Mouse (Mus musculus) E14TG2a.4 (cell line): ENCODE data around the gene Trim11.

Experiments used
- H3K27me3 ChIP-seq: 2 replicates; pipeline ENCODE4 v1.6.1; 2014; ENCODE audit warnings: low read length, control low read depth; ENCODE audit not compliant: insufficient read depth
- H3K36me3 ChIP-seq: 2 replicates; pipeline ENCODE4 v1.6.1; 2014; ENCODE audit warnings: low read length, control low read depth; ENCODE audit not compliant: insufficient read depth
- H3K4me1 ChIP-seq: replicated peaks from 2 replicates; pipeline ENCODE4 v1.6.1; 2014; ENCODE audit warnings: low read depth, low read length, control low read depth
- H3K4me3 ChIP-seq: replicated peaks from 2 replicates; pipeline ENCODE4 v1.5.1; 2014; ENCODE audit warnings: mild to moderate bottlenecking, low read length
- H3K9me3 ChIP-seq: 2 replicates; pipeline ENCODE4 v1.6.1; 2014; ENCODE audit warnings: low read length, control low read depth
- CTCF ChIP-seq: conservative IDR thresholded peaks from 2 replicates; pipeline ENCODE4 v1.5.1; 2014; ENCODE audit warnings: low read length
- NANOG ChIP-seq: IDR thresholded peaks from 2 replicates; pipeline ENCODE4 v1.6.1; 2014; ENCODE audit warnings: borderline replicate concordance, low read length, mixed read lengths
- POU5F1 ChIP-seq: IDR thresholded peaks from 2 replicates; pipeline ENCODE4 v1.6.1; 2014; ENCODE audit warnings: low read length, borderline replicate concordance

Gene Trim11

GRCm38 (mm10) chr11:58961364-58962177 is 16.3 kb upstream of the Trim11 start:
- peaks cover 7% of the 10 kb centered on the region for H3K9me3 ChIP-seq
- peaks cover 48% of the 10 kb centered on the region for H3K4me1 ChIP-seq
- peaks cover 72% of the 10 kb centered on the region for H3K27me3 ChIP-seq
- peaks cover 13% of the 10 kb centered on the region for H3K36me3 ChIP-seq
- TF ChIP-seq CTCF (no peak), NANOG (no peak), POU5F1 (no peak)
- H3K4me3 ChIP-seq = peak overlapping the region; percentile 70

DNA sequence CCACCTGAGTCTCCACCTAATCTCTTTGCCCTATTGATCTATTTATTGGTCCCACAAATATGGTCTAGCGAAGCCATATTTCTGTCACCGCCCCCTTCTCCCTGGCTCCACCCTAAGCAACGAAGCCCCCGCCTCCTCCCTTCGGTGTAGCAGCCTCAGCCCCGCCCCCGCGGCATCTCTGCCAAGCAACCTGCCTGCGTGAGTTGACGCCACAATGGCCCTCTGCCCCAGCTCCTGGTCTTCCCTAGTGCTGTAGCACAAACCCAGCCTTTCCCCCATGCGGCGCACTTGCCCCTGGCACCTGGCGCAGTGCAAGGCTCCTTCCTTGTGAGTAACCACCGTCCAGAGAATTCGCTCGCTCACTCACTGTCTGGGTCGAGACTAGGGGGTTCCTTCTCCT is 14.3 kb upstream of the Trim11 start:
- Histone ChIP-seq H3K36me3 (no peaks in the 10 kb centered on the region), H3K27me3 (peaks cover 56% of the 10 kb centered on the region), H3K9me3 (peaks cover 7% of the 10 kb centered on the region), H3K4me1 (peaks cover 52% of the 10 kb centered on the region), H3K4me3 (peak overlapping the region; percentile 23; the same call in 1 of the 2 replicates)
- TF ChIP-seq NANOG = no peak
- no peak for TF ChIP-seq POU5F1
- no peak for TF ChIP-seq CTCF

- Histone ChIP-seq H3K4me1 (peaks cover 58% of the 10 kb centered on the region), H3K36me3 (no peaks in the 10 kb centered on the region), H3K9me3 (peaks cover 7% of the 10 kb centered on the region), H3K27me3 (peaks cover 50% of the 10 kb centered on the region), H3K4me3 (no peak overlapping the region)
- TF ChIP-seq NANOG = no peak
- no peak for TF ChIP-seq CTCF
- TF ChIP-seq POU5F1 = no peak
Observed at GRCm38 (mm10) chr11:58964216-58964615, 13.7 kb upstream of the Trim11 start.

DNA sequence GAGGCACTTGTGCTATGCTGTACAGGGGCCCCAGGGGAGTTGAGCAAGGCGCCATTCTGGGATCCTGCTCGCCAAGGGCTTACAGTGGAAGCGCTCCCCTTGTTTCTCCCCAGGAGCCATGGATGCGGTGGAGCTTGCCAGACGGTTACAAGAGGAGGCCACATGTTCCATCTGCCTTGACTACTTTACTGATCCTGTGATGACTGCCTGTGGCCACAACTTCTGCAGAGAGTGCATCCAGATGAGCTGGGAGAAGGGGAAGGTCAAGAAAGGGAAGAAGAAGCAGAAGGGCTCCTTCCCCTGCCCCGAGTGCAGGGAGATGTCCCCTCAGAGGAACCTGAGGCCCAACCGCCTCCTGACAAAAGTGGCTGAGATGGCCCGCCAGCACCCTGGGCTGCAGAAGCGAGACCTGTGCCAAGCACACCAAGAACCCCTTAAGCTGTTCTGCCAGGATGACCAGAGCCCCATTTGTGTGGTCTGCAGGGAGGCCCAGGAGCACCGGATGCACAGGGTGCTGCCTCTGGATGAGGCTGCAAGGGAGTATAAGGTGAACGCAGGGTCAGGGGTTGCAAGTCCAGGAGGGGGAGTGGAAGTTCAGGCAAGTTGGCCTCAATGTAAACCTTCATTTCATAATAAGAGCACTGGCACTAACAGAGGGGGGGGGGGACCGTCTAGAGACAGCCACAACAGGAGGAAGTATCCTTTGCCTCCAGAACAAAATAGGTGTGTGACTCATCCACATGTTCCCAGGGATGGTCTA is 12.7 kb upstream of the Trim11 start:
- no peaks in the 10 kb centered on the region for H3K36me3 ChIP-seq
- no peak for TF ChIP-seq POU5F1
- TF ChIP-seq CTCF = no peak
- TF ChIP-seq NANOG = no peak
- H3K27me3 ChIP-seq = peaks cover 42% of the 10 kb centered on the region
- peaks cover 60% of the 10 kb centered on the region for H3K4me1 ChIP-seq
- H3K4me3 ChIP-seq = peak overlapping the region; percentile 53
- H3K9me3 ChIP-seq = peaks cover 7% of the 10 kb centered on the region

GRCm38 (mm10) chr11:58967346-58967745 is 10.5 kb upstream of the Trim11 start:
- no peak for TF ChIP-seq NANOG
- no peak for TF ChIP-seq POU5F1
- peak; percentile 43 for TF ChIP-seq CTCF
- Histone ChIP-seq H3K9me3 (no peaks in the 10 kb centered on the region), H3K4me1 (peaks cover 73% of the 10 kb centered on the region)

GRCm38 (mm10) chr11:58968551-58968950 is 9.3 kb upstream of the Trim11 start:
- TF ChIP-seq NANOG = no peak
- no peak for TF ChIP-seq POU5F1
- TF ChIP-seq CTCF = no peak
- Histone ChIP-seq H3K4me3 (no peak overlapping the region), H3K9me3 (no peaks in the 10 kb centered on the region), H3K27me3 (peaks cover 11% of the 10 kb centered on the region), H3K36me3 (peaks cover 8% of the 10 kb centered on the region), H3K4me1 (peaks cover 69% of the 10 kb centered on the region)

More at GRCm38 (mm10) chr11:58967346-58967745, 10.5 kb upstream of the Trim11 start:
- Histone ChIP-seq H3K27me3 (peaks cover 23% of the 10 kb centered on the region), H3K4me3 (no peak overlapping the region), H3K36me3 (peaks cover 4% of the 10 kb centered on the region)

DNA sequence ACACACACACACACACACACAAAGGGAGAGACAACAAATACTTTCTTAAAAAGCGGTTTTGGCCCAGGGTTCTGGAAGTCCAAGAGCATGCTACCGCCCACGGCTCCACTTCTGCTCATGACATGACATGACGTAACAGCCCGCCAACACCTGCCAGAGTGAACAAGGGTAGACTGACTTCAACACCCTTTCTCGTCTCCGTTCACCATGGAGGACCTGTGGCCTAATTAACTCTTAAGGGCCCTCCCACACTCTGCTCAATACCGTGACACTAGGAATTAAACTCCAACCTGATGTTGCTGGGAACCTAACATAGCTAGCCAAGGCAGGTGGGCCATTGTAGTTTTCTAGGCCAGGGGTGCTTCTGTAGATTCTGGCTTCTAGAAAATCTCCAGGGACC is 8.9 kb upstream of the Trim11 start:
- no peak overlapping the region for H3K4me3 ChIP-seq
- peaks cover 6% of the 10 kb centered on the region for H3K27me3 ChIP-seq
- H3K36me3 ChIP-seq = peaks cover 8% of the 10 kb centered on the region
- TF ChIP-seq POU5F1 = no peak
- no peak for TF ChIP-seq NANOG
- TF ChIP-seq CTCF = no peak
- no peaks in the 10 kb centered on the region for H3K9me3 ChIP-seq
- peaks cover 69% of the 10 kb centered on the region for H3K4me1 ChIP-seq

DNA sequence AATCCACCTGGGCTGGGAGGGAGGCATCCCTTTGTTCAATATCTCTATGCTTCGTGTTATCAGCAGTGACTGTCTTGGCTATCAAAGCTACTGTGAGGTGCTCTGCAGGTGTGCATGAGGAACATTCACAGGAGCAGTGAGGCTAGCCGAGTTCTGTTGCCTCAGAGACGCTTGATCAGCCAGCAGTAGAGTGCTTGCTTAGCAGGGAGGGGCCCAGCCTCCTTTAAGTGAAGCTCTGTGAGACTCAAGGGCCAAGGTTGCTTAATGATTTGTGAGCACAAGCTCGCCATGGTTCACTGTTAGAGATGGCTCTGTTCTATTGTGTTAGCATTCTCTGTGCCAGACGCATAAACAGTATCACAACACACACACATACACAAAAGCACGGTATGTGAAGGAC is 8.2 kb upstream of the Trim11 start:
- peaks cover 69% of the 10 kb centered on the region for H3K4me1 ChIP-seq
- peaks cover 1% of the 10 kb centered on the region; the same call in 1 of the 2 replicates for H3K27me3 ChIP-seq
- H3K4me3 ChIP-seq = peak overlapping the region; percentile 8; the same call in 1 of the 2 replicates
- no peaks in the 10 kb centered on the region for H3K9me3 ChIP-seq
- TF ChIP-seq NANOG (no peak), CTCF (no peak), POU5F1 (no peak)
- H3K36me3 ChIP-seq = peaks cover 10% of the 10 kb centered on the region
